Mouse (Mus musculus): ENCODE results near the gene Prdx1. TPM values are rescaled to one million over a fixed set of nuclear protein-coding genes. Genes with fewer than 3 reads are reported as not detected.

Gene Prdx1
- polyA plus RNA-seq, 1 experiment: 410 TPM

GRCm38 (mm10) chr4:116738972-116739751 lies 53.8 kb downstream of the Prdx1 start:
- WGBS: 55% methylated on average over 9 of the region's 9 CpGs
- Histone ChIP-seq H3K4me3 (replicated peaks; ENCODE audit: control insufficient read depth, low read depth, low read length) (no peak overlapping the region), H3K4me1 (ENCODE audit: control insufficient read depth, insufficient read depth, low read length) (no peaks in the 10 kb centered on the region), H3K27ac (ENCODE audit: control insufficient read depth, insufficient read depth, low read depth, low read length, poor library complexity) (no peak overlapping the region)
- TF ChIP-seq POLR2A (IDR thresholded peaks at IDR 0.05; ENCODE audit: borderline replicate concordance, control insufficient read depth, low read depth, low read length) (no peak), CTCF (IDR thresholded peaks at IDR 0.05; ENCODE audit: control insufficient read depth, insufficient read depth, low read length) (no peak)

- no peak for TF ChIP-seq POLR2A (IDR thresholded peaks at IDR 0.05; ENCODE audit: borderline replicate concordance, control insufficient read depth, low read depth, low read length)
- TF ChIP-seq CTCF (IDR thresholded peaks at IDR 0.05; ENCODE audit: control insufficient read depth, insufficient read depth, low read length): no peak
- H3K4me3 ChIP-seq (replicated peaks; ENCODE audit: control insufficient read depth, low read depth, low read length): no peak overlapping the region
- H3K27ac ChIP-seq (ENCODE audit: control insufficient read depth, insufficient read depth, low read depth, low read length, poor library complexity): no peak overlapping the region
- WGBS: 88% methylated on average over 2 of the region's 2 CpGs
- no peaks in the 10 kb centered on the region; the same call in 1 of the 2 replicates for H3K4me1 ChIP-seq (ENCODE audit: control insufficient read depth, insufficient read depth, low read length)
These were observed 64.4 kb downstream of the Prdx1 start for GRCm38 (mm10) chr4:116749750-116750149.

Other genes with a start within 250 kb of the Prdx1 start
- 21.5 and 30.8 TPM in 2 replicates for gene Mast2, start 221.4 kb upstream of the Prdx1 start, polyA plus RNA-seq (2011; ENCODE audit: insufficient read depth, insufficient read length, low replicate concordance, missing spikeins)
- gene Ipp, start 178.0 kb upstream of the Prdx1 start, polyA plus RNA-seq (2011; ENCODE audit: insufficient read depth, insufficient read length, low replicate concordance, missing spikeins): 4.1 and 4.3 TPM in 2 replicates
- gene Tmem69, start 129.6 kb upstream of the Prdx1 start, polyA plus RNA-seq (2011; ENCODE audit: insufficient read depth, insufficient read length, low replicate concordance, missing spikeins): 49.3 and 137 TPM in 2 replicates
- 19.7 and 33.0 TPM in 2 replicates for gene Gpbp1l1, start 127.9 kb upstream of the Prdx1 start, polyA plus RNA-seq (2011; ENCODE audit: insufficient read depth, insufficient read length, low replicate concordance, missing spikeins)
- 4.8 and 6.4 TPM in 2 replicates for gene Ccdc17, start 88.9 kb upstream of the Prdx1 start, polyA plus RNA-seq (2011; ENCODE audit: insufficient read depth, insufficient read length, low replicate concordance, missing spikeins)
- 112 and 154 TPM in 2 replicates for gene Nasp, start 57.6 kb upstream of the Prdx1 start, polyA plus RNA-seq (2011; ENCODE audit: insufficient read depth, insufficient read length, low replicate concordance, missing spikeins)
- 239 and 421 TPM in 2 replicates for gene Akr1a1, start 33.9 kb upstream of the Prdx1 start, polyA plus RNA-seq (2011; ENCODE audit: insufficient read depth, insufficient read length, low replicate concordance, missing spikeins)
- 3.4 and 8.6 TPM in 2 replicates for gene Mmachc, start 22.9 kb downstream of the Prdx1 start, polyA plus RNA-seq (2011; ENCODE audit: insufficient read depth, insufficient read length, low replicate concordance, missing spikeins)
- 18.9 and 60.7 TPM in 2 replicates for gene Ccdc163, start 23.0 kb downstream of the Prdx1 start, polyA plus RNA-seq (2011; ENCODE audit: insufficient read depth, insufficient read length, low replicate concordance, missing spikeins)
- gene Tesk2, start 35.4 kb downstream of the Prdx1 start, polyA plus RNA-seq (2011; ENCODE audit: insufficient read depth, insufficient read length, low replicate concordance, missing spikeins): 4.0 and 11.1 TPM in 2 replicates
- gene Toe1, start 122.1 kb downstream of the Prdx1 start, polyA plus RNA-seq (2011; ENCODE audit: insufficient read depth, insufficient read length, low replicate concordance, missing spikeins): 8.8 and 11.9 TPM in 2 replicates
- gene Mutyh, start 122.2 kb downstream of the Prdx1 start, polyA plus RNA-seq (2011; ENCODE audit: insufficient read depth, insufficient read length, low replicate concordance, missing spikeins): 3.2 and 25.9 TPM in 2 replicates
- gene Hpdl, start 136.2 kb downstream of the Prdx1 start, polyA plus RNA-seq (2011; ENCODE audit: insufficient read depth, insufficient read length, low replicate concordance, missing spikeins): not detected in 2 replicates
- 0.72 TPM in 1 of 2 replicates, not detected in the other for gene Zswim5, start 191.8 kb downstream of the Prdx1 start, polyA plus RNA-seq (2011; ENCODE audit: insufficient read depth, insufficient read length, low replicate concordance, missing spikeins)

Data from bone marrow, adult 2 months (tissue).